Mouse (Mus musculus): ENCODE results near the gene E130114P18Rik. TPM values are rescaled to one million over a fixed set of nuclear protein-coding genes. Genes with fewer than 3 reads are reported as not detected.

E130114P18Rik gene
- polyA plus RNA-seq, 1 experiment: 0.72 TPM

DNA sequence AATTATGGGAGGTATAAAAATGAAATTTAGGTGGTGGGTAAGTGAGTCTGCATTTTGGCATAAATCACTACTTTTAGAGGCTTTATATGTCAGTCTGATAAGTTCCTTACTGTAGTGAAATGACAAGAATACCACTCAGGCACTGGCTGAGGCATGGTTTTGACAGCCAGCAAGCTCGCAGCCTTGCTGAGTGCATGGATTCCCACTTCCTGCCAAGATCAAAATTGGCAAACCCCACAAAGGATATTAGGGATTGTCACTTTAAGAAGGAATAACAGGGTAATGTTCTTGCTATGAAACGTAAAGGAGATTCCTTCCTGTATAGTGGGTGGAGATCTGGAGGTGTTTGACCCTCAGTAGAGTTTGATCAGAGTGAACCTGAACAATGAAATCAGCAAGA is 27.4 kb upstream of the E130114P18Rik start:
- DNase-seq (ENCODE audit: low spot score): no peak

DNA sequence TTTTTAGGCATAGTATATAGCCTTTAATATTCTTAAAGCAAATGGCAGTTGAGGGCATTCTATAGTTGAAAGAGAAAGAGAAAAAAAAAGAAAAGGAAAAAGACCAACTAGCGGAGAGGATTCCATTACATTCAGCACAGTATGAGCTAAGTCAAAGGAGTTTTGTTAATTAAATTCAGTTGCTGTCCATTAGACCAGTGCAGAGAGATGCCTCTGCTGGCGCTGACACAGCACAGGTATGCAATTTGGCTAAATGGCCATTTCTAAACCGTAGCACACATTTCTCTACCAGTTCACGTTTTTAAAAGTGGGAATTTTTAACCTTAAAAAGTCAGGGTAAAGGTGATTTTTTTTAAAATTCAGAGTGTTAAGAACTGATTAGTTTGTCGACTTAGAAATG is 26.8 kb upstream of the E130114P18Rik start:
- DNase-seq (ENCODE audit: low spot score): no peak

DNA sequence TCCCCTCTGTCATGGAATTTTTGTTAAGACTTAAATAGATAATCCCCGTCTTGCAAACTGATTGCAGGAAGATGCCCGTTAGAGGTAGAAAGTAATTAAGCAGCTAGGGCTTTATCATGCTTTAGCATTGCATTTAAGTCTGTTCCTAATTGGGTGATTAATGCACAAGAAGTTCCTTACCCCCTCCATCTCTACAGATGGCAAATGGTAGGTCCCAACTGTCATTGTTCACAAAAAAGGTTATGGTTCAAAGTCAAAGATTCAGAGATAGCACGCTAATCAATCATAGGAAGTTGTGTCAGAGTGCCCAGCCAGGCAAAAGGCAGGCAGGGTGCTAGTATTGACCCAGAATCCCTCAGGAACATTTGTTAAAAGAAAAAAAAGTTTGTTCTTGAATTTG is 25.9 kb upstream of the E130114P18Rik start:
- no peak for DNase-seq (ENCODE audit: low spot score)

DNA sequence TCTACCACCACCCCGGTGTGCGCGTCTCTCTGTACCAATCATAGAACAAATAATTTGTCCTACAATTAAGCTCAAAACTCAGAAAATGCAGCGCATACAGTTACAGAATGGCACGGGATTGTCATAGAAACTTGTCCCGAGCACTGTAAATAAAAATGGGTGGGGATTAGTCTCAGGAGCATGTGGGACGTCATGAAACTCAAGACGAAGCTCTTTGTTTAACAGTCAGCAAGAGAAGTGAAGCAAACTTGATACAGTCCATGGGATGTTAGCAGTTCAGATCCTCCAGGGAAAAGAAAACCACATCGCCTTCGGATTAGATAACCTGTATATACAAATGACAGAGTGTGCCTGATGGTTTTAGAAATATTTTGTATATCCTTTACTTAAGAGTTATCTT is 18.6 kb upstream of the E130114P18Rik start:
- no peak for DNase-seq (ENCODE audit: low spot score)

DNA sequence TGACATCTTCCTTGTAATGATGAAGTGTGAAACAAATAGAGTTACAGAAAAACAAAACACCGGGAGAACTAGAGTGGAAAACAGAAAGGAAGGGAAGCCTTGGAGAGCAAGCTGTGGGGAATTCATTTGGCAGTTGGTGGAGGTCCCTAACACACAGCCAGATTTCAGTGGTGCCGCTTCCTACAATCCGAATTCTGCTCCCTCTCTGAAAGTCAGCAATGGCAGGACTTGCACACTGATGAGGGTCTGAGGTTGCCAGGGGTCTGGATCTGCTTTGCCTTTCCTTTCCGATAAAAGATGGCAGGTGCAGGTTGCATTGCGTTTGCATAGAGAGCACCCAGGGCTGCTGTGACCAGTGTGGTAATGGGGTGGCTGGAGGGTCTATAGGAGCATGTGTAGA is 18.1 kb upstream of the E130114P18Rik start:
- no peak for DNase-seq (ENCODE audit: low spot score)

DNA sequence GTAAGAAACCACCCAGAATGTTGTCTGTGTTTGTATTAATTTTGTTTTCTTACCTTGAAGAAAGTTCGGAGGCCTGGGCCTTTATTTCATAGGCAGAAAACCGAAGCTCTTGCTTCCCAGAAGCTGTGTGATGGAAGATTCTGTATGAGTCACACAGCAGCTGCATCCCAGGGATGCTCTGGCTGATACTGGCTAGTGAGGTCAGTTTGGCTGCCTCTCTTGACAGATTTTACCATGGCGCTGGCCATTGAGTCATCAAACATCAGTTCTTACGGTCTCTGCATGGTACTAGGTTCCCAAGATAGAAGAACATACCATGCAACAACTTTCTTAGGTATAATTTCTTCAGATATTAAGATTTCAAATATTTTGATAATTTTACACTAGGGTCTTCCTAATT is 17.0 kb upstream of the E130114P18Rik start:
- no peak for DNase-seq (ENCODE audit: low spot score)

DNA sequence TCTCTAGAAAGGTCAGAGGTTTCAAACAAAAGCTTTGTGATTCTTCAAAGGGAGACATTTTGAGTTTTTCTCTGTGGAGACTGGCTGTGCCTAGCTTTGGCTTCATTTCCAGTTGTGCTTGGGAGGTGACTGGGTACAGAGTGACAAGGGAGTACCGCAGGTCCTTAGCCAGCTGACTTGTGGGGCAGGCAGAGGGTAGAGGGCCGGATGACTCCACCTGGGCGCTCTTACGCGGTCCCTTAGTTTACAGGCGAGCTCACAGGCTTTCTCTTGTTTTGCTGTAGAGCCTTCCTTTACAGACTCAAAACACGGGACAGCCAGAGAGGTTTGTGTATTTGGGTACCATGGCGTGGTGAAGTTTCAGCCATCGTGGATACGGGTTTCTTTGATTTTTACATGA is 16.1 kb upstream of the E130114P18Rik start:
- no peak for DNase-seq (ENCODE audit: low spot score)

DNA sequence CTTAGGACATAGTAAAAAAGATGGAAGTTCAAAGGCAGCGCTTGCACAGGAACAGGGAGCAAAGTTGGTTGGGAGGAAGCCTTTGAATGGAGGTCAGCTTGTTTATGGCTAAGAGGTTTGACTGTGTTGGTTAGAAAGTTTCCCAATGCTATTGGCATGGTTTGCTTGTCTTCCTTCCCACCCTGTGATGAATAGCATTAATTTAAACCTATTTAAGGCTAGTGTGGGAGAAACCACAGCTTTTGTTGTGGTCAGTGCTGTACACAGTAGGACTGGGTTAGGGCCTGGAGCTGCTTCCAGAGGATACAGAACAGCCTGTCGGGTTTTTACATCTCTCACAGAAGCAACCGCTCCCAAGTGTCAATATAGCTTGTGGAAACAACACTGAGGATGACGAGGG is 10.7 kb upstream of the E130114P18Rik start:
- no peak for DNase-seq (ENCODE audit: low spot score)

DNA sequence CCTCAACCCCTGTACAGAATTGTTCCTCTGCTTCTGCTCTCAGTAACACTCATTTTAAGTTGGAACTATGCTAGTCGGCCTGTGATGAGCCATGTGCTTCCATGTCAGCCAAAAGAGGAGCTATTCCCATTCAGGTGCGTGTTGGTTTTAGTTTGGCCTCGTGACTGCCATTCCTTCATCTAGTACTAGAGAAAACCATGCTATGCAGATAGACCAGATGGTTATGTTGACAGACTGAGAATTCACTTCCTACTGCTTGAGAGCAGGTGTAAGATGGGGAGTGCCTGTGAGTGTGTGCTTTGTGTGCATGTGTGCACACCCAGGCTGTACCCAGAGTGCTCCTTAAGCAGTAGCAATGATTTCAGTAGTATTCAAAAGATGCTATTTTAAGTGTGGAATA is 9.6 kb upstream of the E130114P18Rik start:
- no peak for DNase-seq (ENCODE audit: low spot score)

DNA sequence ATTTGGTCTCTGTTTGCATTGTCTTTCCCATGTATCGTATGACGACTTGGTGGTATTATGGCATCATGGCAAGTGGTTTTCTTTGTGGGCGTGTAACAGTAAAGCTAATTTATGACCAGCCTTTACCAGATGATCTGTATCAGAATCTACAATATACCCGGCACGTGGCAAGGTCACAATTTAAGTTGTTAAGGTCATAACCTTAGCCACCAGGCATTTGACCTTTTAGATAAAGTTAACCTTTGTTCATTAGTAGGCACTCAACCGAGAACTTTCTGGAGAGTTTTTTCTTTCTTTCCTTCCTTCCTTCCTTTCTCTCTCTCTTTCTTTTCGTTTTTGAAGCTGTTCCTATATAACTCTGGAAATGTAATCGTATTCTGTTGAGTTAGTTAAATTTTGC is 8.7 kb upstream of the E130114P18Rik start:
- no peak for DNase-seq (ENCODE audit: low spot score)

DNA sequence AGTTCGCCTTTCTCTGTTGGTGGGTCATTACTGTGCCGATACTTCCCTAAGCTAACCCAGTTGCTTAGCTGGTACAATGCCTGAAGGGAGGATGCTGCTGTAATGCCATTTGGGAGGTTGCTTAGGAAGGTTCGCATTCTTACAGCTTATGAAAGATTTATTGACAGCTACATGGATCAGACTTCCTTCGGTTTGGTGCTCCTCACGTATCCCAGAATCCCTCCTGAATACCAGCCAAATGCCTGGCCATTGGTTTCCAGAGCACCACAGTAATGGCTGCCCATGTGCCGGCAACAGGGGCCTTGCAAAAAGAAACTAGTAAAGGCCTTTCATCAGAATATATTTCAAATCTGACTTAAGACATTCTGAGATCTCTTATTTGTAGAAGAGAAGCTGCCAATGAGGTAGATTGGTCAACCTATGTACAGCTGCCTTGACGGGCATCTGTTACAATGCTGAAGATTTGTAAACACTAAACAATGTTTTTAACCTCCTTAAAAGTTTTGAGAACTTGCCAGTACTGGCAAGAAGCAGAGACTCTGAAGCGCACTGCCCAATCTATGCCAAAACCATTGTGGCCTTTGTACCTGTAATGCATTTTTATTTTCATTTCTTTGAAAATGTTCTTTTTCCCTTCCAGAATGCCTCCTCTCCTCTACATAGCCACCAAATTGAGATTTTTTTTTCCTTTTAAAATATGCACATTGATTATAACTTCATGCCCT is 7.8 kb upstream of the E130114P18Rik start:
- DNase-seq (ENCODE audit: low spot score): no peak

DNA sequence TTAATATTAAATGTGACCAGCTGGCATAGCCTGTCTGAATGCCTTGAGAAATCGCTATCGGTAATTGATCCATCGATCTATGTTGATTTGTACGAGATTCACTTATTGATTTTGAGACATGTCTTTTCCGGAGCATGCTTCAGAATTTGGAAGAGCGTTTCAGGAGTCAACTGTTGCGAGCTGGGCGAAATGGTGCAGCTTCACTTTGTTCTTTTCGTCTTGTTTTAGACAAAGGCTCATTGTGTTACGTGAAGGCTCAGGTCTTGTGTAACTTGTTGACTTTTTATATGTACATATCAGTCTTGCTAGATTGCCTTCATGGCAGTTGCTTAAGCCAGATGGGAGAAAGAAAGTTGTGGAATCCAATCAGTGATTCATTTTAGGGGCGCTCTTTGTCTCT is 6.4 kb upstream of the E130114P18Rik start:
- DNase-seq (ENCODE audit: low spot score): no peak

DNA sequence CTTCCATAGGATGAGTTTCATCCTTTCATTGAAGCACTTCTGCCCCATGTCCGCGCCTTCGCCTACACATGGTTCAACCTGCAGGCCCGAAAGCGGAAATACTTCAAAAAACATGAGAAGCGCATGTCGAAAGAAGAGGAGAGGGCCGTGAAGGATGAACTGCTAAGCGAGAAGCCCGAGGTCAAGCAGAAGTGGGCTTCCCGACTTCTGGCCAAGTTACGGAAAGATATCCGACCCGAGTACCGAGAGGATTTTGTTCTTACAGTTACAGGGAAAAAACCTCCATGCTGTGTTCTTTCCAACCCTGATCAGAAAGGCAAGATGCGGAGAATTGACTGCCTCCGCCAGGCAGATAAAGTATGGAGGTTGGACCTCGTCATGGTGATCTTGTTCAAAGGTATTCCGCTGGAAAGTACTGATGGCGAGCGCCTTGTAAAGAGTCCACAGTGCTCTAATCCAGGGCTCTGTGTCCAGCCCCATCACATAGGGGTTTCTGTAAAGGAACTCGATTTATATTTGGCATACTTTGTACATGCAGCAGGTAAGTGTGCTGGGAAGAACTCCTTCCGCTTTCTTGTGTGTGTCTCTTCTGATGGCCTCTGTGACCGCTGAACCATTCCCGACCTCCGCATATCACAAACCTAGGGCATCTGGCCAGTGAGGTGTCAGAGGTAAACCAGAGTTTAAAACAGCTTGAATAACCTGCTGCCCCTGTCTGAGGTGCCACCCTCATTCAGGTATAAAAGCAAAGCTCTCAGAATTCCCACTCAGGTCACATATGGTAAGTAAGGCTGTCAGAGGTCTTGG is 5.4 kb upstream of the E130114P18Rik start:
- no peak for DNase-seq (ENCODE audit: low spot score)

DNA sequence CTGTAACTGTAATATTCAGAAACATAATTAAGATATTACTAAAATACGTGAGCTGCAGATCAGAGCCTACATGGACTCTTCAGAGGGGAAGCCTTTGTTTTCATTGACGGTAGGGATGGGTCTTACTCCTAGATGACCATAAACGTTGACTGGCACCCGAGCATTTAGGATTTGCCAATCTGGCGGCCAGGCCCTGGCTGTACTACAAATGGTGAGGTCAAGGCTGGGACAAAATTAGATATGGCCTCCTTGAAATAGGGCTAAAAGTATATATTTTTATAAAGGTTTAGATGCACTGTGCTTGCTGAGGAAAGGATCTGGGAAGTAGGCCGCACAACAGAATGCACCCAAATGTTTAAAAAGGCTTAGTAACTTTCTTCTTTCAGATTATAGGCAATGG is 4.6 kb upstream of the E130114P18Rik start:
- no peak for DNase-seq (ENCODE audit: low spot score)

DNA sequence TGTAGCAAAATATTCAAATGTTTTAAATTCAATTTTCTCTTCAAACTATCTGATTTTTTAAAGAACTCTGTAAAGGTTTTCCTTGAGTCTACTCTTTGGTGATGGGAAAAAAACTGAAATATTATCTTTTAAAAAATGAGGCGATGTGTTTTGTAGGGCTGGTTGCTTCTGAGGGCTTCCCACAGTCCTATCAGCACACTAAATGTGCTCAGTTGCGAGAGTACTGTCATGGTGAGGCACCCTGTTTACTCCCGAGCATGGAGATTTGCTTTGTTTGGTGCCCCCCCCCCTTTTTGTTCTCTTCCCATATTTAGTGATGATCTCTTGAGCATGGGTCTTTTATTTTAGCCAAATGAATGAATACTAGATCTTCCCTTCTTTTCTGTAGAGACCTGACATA is 4.2 kb upstream of the E130114P18Rik start:
- no peak for DNase-seq (ENCODE audit: low spot score)

DNA sequence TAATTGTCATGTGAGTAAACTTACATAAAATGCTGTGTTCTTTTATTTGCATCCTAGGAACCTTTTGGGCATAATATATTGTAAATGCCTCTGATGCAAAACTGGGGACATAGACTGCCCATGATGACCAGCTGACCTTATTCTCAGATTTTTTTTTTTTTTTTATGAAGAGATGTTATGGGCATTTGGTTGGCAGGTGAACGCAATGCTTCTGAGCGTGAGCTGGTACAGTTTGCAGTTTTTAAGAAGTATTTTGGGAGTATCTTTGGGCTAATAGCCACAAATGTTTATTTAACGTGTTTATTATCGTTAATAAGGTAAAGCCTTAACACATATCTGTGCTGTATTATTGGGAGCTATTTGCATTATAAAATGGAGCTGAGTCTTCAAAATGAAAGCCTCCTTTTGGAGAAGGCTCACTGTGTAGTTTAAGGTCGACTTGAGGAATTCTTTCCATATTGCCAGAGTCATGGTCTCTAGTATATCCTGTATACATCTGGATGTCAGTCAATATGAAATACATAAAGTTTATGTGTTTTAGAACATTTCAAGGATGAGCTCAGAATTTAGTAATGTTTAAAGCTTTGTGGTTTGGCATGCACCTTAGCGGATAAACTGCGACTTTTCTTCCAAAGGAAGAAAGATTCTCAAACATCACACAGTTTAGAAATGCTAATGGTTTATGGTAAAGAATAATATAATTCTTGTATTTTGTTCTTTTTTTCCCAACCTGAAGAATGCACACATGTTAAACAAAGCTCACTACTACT is 3.0 kb upstream of the E130114P18Rik start:
- no peak for DNase-seq (ENCODE audit: low spot score)

DNA sequence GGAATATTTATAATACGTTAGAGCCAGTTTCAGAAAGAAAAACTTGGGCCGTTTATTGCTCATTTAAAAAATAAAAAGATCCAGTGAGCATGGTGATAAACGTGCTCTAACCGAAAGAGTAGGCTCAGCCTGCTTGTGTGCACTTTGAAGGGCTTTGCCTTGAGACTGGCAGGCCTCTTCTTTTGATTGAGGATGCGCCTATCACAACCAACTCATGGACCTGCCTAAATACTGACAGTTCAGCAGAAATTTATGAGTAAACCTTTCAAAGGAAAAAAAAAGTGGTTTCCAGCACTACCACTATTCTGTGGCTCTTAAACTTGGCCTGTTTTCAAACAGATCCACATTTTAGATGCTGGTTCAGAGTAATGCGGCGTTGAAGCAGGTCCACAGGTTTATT is 2.1 kb upstream of the E130114P18Rik start:
- DNase-seq (ENCODE audit: low spot score): no peak

DNA sequence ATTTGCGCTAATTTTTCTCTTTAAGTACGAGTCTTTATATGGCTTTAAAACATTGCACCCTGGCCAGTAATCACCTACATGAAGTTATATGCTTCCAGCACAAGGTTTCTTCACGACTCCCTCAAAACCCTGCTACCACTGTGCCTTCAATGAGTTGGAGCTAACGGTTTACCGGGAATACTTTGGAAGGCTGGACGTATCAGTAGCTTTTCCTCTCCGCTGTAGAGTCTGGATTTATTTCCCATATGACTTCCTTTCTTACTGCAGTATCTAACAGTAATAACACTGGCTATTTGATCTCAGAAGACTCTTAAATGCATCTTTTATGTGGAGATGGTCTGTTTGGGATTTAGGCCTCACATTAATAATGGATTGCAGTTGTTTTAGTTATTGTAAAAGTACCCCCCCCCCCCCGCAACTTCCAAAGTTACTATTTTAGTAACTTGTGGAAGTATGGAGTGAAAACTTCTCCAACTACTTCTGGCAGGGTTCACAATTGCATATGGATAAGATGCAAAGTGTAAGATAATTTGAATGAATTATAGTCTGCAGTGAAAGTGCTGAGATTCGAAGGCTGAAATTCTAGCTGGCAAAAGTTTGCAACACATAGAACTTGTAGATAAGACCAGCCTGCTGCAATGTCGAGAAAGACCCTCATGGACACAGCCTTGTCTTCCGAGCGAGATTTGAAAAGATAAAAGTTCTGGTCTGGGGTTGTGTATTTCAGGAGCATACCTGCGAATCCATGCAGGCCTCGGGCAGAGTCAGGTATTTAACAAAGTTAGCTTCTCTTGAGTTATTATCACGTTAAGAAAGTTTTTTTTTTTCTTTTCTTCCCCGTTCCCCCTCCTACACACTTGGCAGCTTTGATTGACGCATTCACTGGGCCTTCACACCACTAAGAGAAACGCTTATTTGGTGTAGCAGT is 1.4 kb upstream of the E130114P18Rik start:
- DNase-seq (ENCODE audit: low spot score): no peak

DNA sequence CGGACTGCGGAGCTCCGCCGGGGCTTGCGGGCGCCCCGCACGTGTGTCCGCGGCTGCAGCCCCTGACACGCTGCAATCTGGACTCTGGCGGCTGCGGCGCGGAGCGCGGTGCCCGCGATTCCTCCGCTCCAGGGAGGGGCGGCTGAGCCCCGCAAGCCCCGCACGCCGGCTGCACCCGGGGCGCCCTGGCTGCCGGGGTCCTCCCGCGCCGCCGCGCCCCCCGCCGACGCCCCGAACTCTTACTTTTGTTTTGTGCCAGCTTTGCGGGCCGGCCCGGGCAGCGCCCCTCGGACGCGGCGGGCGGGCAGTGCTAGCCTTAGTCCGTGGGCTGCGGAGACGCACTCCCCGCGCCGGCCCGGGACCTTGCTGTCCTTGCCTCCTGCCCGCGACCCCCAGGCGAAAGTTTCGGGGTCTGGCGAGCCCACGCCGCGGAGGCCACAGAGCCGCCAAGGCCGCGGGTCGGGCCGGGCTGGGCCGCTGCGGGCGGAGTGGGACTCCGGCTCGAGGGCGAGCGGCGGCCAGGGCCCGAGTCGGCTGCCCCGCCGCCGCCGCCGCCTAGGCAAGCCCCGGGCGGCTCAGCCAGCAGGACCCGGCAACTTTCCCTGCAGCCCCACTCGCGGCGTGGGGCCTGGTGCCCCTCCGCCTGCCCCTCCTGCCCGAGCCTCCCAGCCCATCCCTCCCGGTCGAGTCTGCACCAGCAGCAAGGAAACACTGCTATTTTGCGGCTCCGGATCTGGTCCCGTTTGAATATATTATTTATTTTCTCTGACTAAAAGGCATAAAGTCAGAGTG is 529 bp upstream of the E130114P18Rik start:
- peak; percentile 54 for DNase-seq (ENCODE audit: low spot score)

DNA sequence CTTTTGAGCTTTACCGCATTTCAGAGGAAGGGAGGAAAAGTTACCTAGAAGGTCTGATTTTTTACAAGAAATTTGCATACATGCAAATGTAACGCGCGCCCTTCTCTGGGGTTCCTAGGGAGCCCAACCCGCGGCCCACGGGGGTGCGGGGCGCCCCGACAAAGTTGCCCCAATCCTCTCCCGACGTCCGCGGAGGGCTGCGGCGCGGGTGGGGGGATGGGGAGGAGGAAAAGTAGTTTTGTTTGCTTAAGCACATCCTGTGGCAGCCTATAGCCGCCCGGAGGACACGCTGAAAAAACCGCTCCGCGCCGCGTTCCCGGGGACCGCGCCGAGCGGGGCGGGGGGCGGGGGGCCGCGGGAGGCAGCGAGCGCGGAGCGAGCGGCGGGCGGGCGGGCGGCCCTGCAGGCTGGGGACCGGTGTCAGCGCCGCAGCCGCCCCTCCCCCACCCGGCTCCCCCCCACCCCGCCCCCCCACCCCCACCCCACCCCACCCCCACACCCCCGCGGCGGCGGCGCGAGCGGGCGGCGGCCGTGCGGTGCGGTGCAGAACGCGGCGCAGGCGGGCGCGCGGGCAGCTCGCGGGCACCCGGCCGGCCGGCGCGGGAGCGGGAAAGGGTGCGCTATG is 685 bp downstream of the E130114P18Rik start:
- DNase-seq (ENCODE audit: low spot score): peak; percentile 59

Data from urinary bladder, adult 2 months (tissue).